Comparison of ENCODE assay signal across 22 mouse cellular contexts in genomic region chr2:92365568-92365967, GRCm38 (mm10).
"Had no signal": no experiment of that assay in that cellular context is flagged by ENCODE, and none has a peak within 500 bp of the region (broad histone marks: within the 10 kb centered on the region; RNA-seq: fewer than 3 reads in every experiment).

No protein-coding gene starts in this region.

- H3K4me3 ChIP-seq: heart, embryonic 13.5 days; heart, embryonic 15.5 days; hindbrain, embryonic 13.5 days; hindbrain, embryonic 15.5 days; limb, embryonic 13.5 days; limb, embryonic 15.5 days; liver, embryonic 12.5 days had no signal

- ATAC-seq: hindbrain, postnatal 0 days; intestine, embryonic 16.5 days; liver, embryonic 12.5 days had no signal

- H3K27me3 ChIP-seq: limb, embryonic 15.5 days had no signal

- H3K27ac ChIP-seq: heart, embryonic 13.5 days; heart, embryonic 15.5 days; hindbrain, embryonic 13.5 days; hindbrain, embryonic 15.5 days; hindbrain, postnatal 0 days; limb, embryonic 13.5 days; limb, embryonic 15.5 days; liver, embryonic 12.5 days; liver, embryonic 14.5 days had no signal

- DNase-seq: gastrocnemius, postnatal 14 days; gastrocnemius, postnatal 36 days; heart, adult 18-20 months; heart, postnatal 14 days; heart, postnatal 36 days; kidney, adult 18-20 months; kidney, postnatal 14 days; kidney, postnatal 36 days; layer of hippocampus, adult 9-11 months; layer of hippocampus, postnatal 36 days; left cerebral cortex, postnatal 4 days had no signal

- H3K4me2 ChIP-seq: heart, embryonic 11.5 days; heart, embryonic 13.5 days; heart, embryonic 15.5 days; hindbrain, embryonic 13.5 days; hindbrain, embryonic 15.5 days; limb, embryonic 13.5 days; limb, embryonic 15.5 days; liver, embryonic 12.5 days had no signal

- H3K9me3 ChIP-seq: heart, embryonic 13.5 days; heart, embryonic 15.5 days; hindbrain, embryonic 13.5 days; hindbrain, embryonic 15.5 days; limb, embryonic 13.5 days; limb, embryonic 15.5 days; liver, embryonic 12.5 days had no signal

- H3K9ac ChIP-seq: heart, embryonic 13.5 days; heart, embryonic 15.5 days; hindbrain, embryonic 13.5 days; hindbrain, embryonic 15.5 days; limb, embryonic 13.5 days; limb, embryonic 15.5 days; liver, embryonic 12.5 days; liver, embryonic 14.5 days had no signal

- H3K36me3 ChIP-seq: hindbrain, embryonic 15.5 days had no signal
